Mouse (Mus musculus) liver, embryonic 15.5 days (tissue): ENCODE results near the gene Fahd1. TPM values are rescaled to one million over a fixed set of nuclear protein-coding genes. Genes with fewer than 3 reads are reported as not detected.

Source experiments
- ATAC-seq: fragments of 200-750 bp; cut with Nextera tagmentation; 2 replicates; pipeline ENCODE4 v1.8.0; 2017; ENCODE audit warnings: moderate number of reproducible peaks, mild to moderate bottlenecking, moderate library complexity; ENCODE audit not compliant: insufficient read depth
- H3K27ac ChIP-seq: fragments of 300-500 bp; sonication (generic); replicated peaks from 2 replicates; pipeline ENCODE4 v1.5.1; 2015; ENCODE audit warnings: mild to moderate bottlenecking, inconsistent platforms
- H3K27me3 ChIP-seq: fragments of 300-500 bp; sonication (generic); 2 replicates; pipeline ENCODE4 v1.6.1; 2015; ENCODE audit warnings: mild to moderate bottlenecking, inconsistent platforms
- H3K36me3 ChIP-seq: fragments of 300-500 bp; sonication (generic); replicated peaks from 2 replicates; pipeline ENCODE4 v1.6.1; 2015; ENCODE audit warnings: moderate library complexity, mild to moderate bottlenecking, inconsistent platforms
- H3K4me1 ChIP-seq: fragments of 300-500 bp; sonication (generic); replicated peaks from 2 replicates; pipeline ENCODE4 v1.6.1; 2015; ENCODE audit warnings: inconsistent platforms
- H3K4me2 ChIP-seq: fragments of 300-500 bp; sonication (generic); 2 replicates; pipeline ENCODE4 v1.6.1; 2015; ENCODE audit warnings: moderate library complexity, mild to moderate bottlenecking, inconsistent platforms
- H3K4me3 ChIP-seq: fragments of 300-500 bp; sonication (generic); replicated peaks from 2 replicates; pipeline ENCODE4 v1.5.1; 2015; ENCODE audit warnings: mild to moderate bottlenecking, inconsistent platforms
- H3K9ac ChIP-seq: fragments of 300-500 bp; sonication (generic); 2 replicates; pipeline ENCODE4 v1.6.1; 2015; ENCODE audit warnings: moderate library complexity, mild to moderate bottlenecking, inconsistent platforms
- H3K9me3 ChIP-seq: fragments of 300-500 bp; sonication (generic); replicated peaks from 2 replicates; pipeline ENCODE4 v1.6.1; 2016; ENCODE audit warnings: inconsistent platforms
- WGBS: fragments of 180-500 bp; shearing (Covaris S2); methylation state at CpG from one replicate; pipeline ENCODE4 v1.1.7; 2015; ENCODE audit warnings: mixed read lengths; ENCODE audit not compliant: insufficient replicate concordance; 5-methylcytosine and 5-hydroxymethylcytosine counted together
- polyA plus RNA-seq: library from polyadenylated mRNA; unstranded; fragments of >200 nt; fragmentation: Nextera tagmentation; extraction: Ambion mirVana; gene quantifications from 2 replicates; pipeline ENCODE4 v1.2.1, GENCODE M21; 2015

The Fahd1 gene
- polyA plus RNA-seq, 1 experiment from 2014 or later = 41.1 TPM

DNA sequence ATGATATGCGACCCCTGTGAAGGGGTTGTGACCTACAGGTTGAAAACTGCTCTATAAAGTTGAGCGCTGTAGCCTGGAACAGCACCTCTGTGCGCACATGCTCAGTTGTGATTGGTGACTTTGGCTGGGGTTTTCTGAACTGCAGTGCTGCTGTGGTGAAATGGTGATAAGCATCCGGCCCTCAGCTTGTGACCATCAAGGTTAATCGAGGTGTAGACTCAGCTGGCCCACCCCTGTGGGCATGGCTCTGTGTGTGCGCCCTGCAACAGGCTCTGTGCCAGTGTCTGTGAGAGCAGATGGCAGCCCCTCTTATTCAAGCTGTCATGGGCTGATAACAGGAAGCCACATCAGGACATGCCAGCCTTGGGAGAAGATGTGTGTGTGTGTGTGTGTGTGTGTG is 8.8 kb upstream of the Fahd1 start:
- H3K4me1 ChIP-seq = peaks cover 63% of the 10 kb centered on the region
- peak overlapping the region; percentile 57 for H3K4me2 ChIP-seq
- H3K27ac ChIP-seq = peak overlapping the region; percentile 92
- 33% methylated on average over 6 of the region's 6 CpGs for WGBS
- H3K36me3 ChIP-seq = peaks cover 89% of the 10 kb centered on the region
- no peaks in the 10 kb centered on the region for H3K27me3 ChIP-seq
- H3K4me3 ChIP-seq = no peak overlapping the region
- peak overlapping the region; percentile 31; the same call in 1 of the 2 replicates for H3K9ac ChIP-seq
- peak; percentile 94 for ATAC-seq
- no peaks in the 10 kb centered on the region for H3K9me3 ChIP-seq

DNA sequence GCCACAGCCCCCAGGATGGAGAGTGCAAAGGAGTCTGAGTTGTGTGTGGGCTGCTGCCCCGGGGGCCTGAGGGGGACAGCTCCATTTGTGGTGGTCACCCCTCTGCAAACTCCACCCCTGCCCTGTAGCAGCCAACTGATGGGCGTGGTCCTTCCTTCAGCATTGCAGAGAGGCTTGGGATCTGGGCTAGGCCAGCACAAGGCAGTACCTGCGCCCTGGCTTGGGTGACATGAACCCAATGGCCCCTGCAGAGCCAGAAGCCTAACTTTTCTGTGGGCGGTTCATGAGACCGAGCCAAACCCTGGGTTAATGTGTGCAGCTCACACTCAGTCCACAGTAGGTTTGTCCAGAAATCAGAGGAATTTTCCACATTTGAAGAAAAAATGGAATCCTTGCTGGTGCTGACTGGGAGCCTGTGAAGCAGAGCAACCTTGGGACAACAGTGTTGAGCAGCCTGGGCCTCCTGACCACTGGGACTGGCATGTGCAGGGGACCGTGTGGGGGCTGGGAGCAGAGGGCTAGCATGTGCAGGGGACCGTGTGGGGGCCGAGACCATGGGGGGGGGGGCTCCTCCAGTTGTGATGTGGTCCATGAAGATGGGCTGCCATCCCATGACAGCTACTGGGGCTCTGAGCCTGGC is 7.8 kb upstream of the Fahd1 start:
- H3K9ac ChIP-seq = peak overlapping the region; percentile 31; the same call in 1 of the 2 replicates
- no peak overlapping the region for H3K4me3 ChIP-seq
- H3K4me2 ChIP-seq = peak overlapping the region; percentile 57
- peaks cover 90% of the 10 kb centered on the region for H3K36me3 ChIP-seq
- no peaks in the 10 kb centered on the region for H3K9me3 ChIP-seq
- 69% methylated on average over 8 of the region's 8 CpGs for WGBS
- H3K4me1 ChIP-seq = peaks cover 63% of the 10 kb centered on the region
- no peaks in the 10 kb centered on the region for H3K27me3 ChIP-seq
- H3K27ac ChIP-seq = peak overlapping the region; percentile 92
- ATAC-seq = no peak

DNA sequence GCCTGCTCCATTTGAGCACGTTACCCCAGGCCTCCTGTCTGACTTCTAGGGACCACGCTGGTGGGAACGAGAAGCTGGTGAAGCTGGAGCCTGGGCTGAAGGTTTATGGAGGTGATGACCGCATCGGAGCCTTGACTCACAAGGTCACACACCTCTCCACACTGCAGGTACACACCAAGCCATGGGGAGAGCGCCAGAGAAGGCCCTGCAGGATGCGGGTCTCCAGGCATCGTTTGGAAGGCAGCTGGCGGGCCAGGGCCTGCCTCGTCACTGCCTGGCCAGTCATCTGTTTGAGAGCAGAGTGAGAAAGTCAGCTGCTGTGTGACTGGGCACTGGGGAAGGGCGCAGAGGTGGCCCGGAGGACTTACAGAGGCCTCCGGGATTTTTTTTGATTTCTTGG is 6.4 kb upstream of the Fahd1 start:
- no peak for ATAC-seq
- H3K36me3 ChIP-seq = peaks cover 83% of the 10 kb centered on the region

DNA sequence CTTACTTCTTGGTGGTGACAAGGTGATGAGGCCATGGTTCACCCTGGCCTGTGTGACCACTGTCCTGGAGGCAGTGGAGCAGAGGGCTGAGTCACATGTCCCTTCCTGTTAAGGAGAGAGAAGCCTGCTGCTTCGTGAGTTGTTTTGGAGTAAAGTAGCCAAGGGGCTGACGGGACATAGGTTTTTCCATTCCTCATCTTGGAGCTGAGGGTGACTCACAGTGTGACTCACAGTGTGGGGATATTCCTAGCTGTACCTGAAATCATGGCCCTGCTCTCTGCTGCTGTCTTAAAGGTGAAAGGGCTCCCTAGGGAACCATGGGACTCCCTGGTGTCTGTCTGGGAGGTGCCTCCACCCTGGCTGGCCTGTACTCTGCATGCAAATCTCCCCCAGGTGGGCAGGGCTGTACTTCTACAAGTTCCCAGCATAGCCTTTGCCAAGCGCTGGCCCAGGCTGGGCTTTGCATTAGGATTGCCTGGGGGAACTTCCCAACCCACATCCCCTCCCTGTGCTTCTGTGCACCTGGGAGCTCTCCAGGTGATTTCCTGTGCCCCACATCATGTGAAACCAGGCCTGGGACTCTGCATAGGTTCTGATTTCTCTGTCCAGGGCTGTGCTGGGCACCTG is 5.8 kb upstream of the Fahd1 start:
- H3K27me3 ChIP-seq = no peaks in the 10 kb centered on the region
- H3K4me1 ChIP-seq = peaks cover 73% of the 10 kb centered on the region
- WGBS = 82% methylated on average over 3 of the region's 3 CpGs
- H3K4me3 ChIP-seq = no peak overlapping the region
- no peak overlapping the region for H3K9ac ChIP-seq
- no peaks in the 10 kb centered on the region for H3K9me3 ChIP-seq
- no peak for ATAC-seq
- no peak overlapping the region for H3K4me2 ChIP-seq
- H3K36me3 ChIP-seq = peaks cover 77% of the 10 kb centered on the region
- H3K27ac ChIP-seq = peak overlapping the region; percentile 45

More for the DNA sequence above, 6.4 kb upstream of the Fahd1 start:
- peak overlapping the region; percentile 24; the same call in 1 of the 2 replicates for H3K27ac ChIP-seq
- no peak overlapping the region for H3K4me3 ChIP-seq
- peaks cover 73% of the 10 kb centered on the region for H3K4me1 ChIP-seq
- H3K27me3 ChIP-seq = no peaks in the 10 kb centered on the region
- no peak overlapping the region for H3K4me2 ChIP-seq
- 91% methylated on average over 13 of the region's 13 CpGs for WGBS
- no peak overlapping the region for H3K9ac ChIP-seq
- no peaks in the 10 kb centered on the region for H3K9me3 ChIP-seq

DNA sequence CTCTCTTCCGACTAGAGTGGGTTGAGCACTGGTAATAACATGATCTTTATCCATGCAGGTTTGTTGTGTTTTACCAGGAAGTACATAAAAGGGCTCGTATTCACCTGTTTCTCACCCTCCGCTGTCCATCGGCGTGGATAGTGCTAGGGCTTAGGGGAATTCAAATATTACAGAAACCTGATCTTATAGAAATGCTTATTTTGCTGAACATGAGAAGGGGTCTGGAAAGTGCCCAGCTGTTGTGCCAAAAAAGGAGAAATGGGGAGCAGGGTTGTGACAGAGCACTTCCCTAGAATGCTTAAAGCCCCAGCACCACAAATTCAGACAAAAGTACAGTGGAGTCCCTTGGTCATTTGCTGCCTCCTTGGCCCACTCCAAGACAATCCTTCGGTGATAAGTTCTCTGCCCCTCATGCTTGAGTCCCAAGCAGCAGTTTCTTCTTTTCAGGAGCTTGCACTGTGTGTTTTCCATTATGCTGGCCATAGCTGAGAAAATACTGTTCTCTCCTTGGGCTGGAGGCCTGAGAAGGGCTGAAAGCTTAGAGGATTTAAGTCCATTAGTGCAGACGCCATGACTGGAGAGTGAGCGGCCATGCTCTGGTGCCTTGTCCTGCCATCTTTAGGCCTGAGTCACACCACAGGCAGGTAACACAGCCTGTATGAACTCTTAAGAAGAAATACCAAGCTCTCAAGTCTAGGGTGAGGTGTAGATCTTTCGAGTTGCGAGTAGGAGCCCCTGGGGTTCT is 1.4 kb upstream of the Fahd1 start:
- H3K27ac ChIP-seq = no peak overlapping the region; the same call in 1 of the 2 replicates
- WGBS = 76% methylated on average over 10 of the region's 10 CpGs

DNA sequence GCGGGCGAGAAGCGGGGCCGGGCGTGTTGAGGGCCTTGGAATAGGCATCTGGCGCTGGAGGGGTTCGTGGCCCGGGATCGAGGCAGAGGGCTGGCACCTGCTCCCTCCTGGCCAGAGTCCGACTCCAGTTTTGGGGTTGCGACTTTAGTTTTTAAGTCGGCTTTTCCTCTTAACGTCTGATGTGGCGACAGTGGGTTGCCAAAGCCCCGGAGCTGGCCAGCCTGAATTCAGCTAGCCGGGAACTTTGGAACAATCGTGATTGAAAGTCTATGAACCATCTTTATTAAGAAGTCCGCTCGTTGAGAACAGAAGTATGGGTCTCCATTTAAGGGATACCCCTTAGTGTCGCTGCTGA is 586 bp upstream of the Fahd1 start:
- Histone ChIP-seq H3K4me1 (peaks cover 45% of the 10 kb centered on the region), H3K27ac (peak overlapping the region; percentile 100), H3K4me2 (peak overlapping the region; percentile 78), H3K9ac (peak overlapping the region; percentile 89), H3K27me3 (no peaks in the 10 kb centered on the region), H3K4me3 (peak overlapping the region; percentile 95), H3K36me3 (peaks cover 40% of the 10 kb centered on the region), H3K9me3 (no peaks in the 10 kb centered on the region)
- under 1% methylated on average over 20 of the region's 20 CpGs for WGBS
- no peak for ATAC-seq

More for the DNA sequence above, 1.4 kb upstream of the Fahd1 start:
- H3K27me3 ChIP-seq = no peaks in the 10 kb centered on the region
- no peak for ATAC-seq
- H3K9ac ChIP-seq = peak overlapping the region; percentile 89
- H3K4me2 ChIP-seq = peak overlapping the region; percentile 78
- peaks cover 47% of the 10 kb centered on the region for H3K4me1 ChIP-seq
- H3K9me3 ChIP-seq = no peaks in the 10 kb centered on the region
- peak overlapping the region; percentile 95 for H3K4me3 ChIP-seq
- H3K36me3 ChIP-seq = peaks cover 48% of the 10 kb centered on the region

DNA sequence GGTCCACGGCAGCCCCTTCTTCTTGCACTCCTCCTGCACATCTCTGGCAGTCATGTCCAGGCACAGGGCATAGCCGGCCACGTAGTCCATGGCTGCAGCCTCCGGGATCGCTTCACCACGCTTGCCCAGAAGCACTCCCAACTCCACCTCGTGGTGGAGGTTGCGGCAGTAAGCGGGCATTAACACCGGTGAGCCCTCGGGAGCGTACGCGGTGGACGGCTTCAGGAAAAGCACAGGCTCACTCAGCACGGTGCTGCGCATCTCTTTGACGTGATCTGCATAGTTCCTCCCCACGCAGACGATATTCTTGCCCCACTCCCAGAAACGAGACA is 465 bp downstream of the Fahd1 start:
- peak overlapping the region; percentile 95 for H3K4me3 ChIP-seq
- H3K4me1 ChIP-seq = peaks cover 48% of the 10 kb centered on the region
- H3K9me3 ChIP-seq = no peaks in the 10 kb centered on the region

DNA sequence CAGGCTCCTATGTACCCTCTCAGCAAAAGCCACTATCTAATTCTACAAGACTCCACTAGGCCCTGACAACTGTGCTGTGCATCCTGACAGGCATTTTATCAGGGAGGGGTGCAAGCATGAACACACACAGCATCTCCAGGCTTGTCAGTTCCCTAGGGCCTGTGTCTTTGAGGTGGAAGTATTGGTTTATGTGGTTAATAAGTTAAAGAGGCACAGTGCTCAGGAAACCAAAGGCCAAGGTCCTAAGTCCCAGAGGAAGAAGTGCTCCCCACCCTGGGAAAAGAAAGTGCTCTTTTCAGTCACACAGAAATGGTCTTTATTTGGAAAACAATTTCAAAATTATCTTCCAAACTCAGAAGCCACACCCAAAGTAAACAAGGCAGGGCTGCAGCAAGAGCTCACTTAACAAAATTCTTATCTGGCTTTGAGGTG is 1.5 kb downstream of the Fahd1 start:
- peak; percentile 41 for ATAC-seq
- Histone ChIP-seq H3K4me1 (peaks cover 49% of the 10 kb centered on the region), H3K4me3 (peak overlapping the region; percentile 95), H3K9me3 (no peaks in the 10 kb centered on the region), H3K9ac (peak overlapping the region; percentile 93), H3K4me2 (peak overlapping the region; percentile 78), H3K36me3 (peaks cover 18% of the 10 kb centered on the region), H3K27me3 (no peaks in the 10 kb centered on the region), H3K27ac (peak overlapping the region; percentile 100)

More for the DNA sequence above, 465 bp downstream of the Fahd1 start:
- Histone ChIP-seq H3K4me2 (peak overlapping the region; percentile 78), H3K27ac (peak overlapping the region; percentile 100), H3K36me3 (peaks cover 29% of the 10 kb centered on the region), H3K9ac (peak overlapping the region; percentile 93), H3K27me3 (no peaks in the 10 kb centered on the region)
- WGBS = under 1% methylated on average over 21 of the region's 21 CpGs
- ATAC-seq = peak; percentile 34

DNA sequence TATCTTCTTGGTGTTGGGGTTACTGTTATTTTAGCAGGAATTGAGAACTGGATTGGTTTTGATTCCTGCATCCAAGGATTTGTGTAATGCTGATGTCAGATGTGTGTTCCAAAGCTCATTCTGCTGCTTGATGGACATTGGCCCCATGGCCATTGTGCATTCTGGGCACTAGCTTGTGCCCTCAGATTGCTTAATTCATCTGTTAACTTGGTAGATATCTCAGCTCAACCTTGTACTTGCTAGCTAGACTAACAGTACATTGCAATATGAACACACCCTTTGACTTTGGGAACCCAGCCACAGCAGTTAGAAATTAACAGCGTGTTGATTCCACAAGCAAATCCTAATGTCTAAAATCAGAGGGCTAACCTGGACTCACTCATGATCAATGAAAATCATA is 2.8 kb downstream of the Fahd1 start:
- Histone ChIP-seq H3K4me3 (peak overlapping the region; percentile 51), H3K27me3 (no peaks in the 10 kb centered on the region), H3K27ac (peak overlapping the region; percentile 87), H3K4me2 (peak overlapping the region; percentile 71), H3K9ac (peak overlapping the region; percentile 33), H3K9me3 (no peaks in the 10 kb centered on the region), H3K36me3 (peaks cover 6% of the 10 kb centered on the region), H3K4me1 (peaks cover 45% of the 10 kb centered on the region)
- WGBS = 80% methylated on average over 1 of the region's 1 CpGs
- ATAC-seq = no peak

DNA sequence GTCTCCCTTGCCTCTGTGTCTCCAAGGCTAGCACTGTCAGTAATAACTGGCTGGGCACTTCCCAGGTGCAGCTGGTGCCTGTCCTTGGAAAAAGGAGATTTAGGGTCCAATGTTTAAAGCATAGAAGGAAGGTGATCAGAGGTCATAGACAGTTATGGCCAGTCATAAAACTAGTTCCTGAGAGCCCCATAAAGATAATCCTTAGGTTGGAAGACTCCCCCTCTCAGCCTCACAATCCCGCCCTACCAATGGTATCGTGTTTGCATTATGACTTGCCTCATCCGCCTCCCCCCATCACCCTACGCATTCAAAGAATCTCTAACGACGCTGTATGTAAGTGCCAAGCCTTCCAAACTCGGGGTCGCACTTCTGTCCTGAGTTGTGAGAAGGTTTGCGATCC is 5.6 kb downstream of the Fahd1 start:
- Histone ChIP-seq H3K27me3 (peaks cover 15% of the 10 kb centered on the region; the same call in 1 of the 2 replicates), H3K9me3 (no peaks in the 10 kb centered on the region), H3K27ac (no peak overlapping the region), H3K4me1 (peaks cover 36% of the 10 kb centered on the region), H3K4me3 (no peak overlapping the region), H3K4me2 (no peak overlapping the region), H3K36me3 (peaks cover 5% of the 10 kb centered on the region; the same call in 1 of the 2 replicates), H3K9ac (no peak overlapping the region)
- ATAC-seq = no peak
- 60% methylated on average over 9 of the region's 9 CpGs for WGBS

DNA sequence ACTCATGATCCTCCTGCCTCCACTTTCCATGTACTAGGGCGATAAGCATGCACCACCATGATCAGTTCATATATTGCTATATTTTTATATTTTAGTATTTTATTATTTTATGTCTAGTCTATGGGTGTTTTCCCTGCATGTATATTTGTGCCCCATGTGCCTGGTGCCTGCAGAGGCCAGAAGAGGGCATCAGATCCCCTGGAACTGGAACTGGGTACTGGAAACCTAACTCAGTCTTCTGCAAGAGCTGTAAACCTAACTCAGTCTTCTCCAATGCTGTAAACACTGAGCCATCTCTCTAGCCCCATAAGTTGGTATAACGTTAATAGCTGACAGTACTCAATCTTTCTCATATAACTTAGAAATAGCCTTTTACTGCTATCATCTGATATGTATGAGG is 7.5 kb downstream of the Fahd1 start:
- ATAC-seq = no peak
- H3K27me3 ChIP-seq = peaks cover 19% of the 10 kb centered on the region; the same call in 1 of the 2 replicates
- no peak overlapping the region for H3K27ac ChIP-seq
- no peak overlapping the region for H3K9ac ChIP-seq
- peaks cover 30% of the 10 kb centered on the region for H3K4me1 ChIP-seq
- peaks cover 5% of the 10 kb centered on the region; the same call in 1 of the 2 replicates for H3K36me3 ChIP-seq
- no peaks in the 10 kb centered on the region for H3K9me3 ChIP-seq
- H3K4me3 ChIP-seq = no peak overlapping the region
- no peak overlapping the region for H3K4me2 ChIP-seq
- WGBS = 41% methylated on average over 2 of the region's 2 CpGs
